Mouse (Mus musculus) embryonic facial prominence, embryonic 10.5 days (tissue): Measurements from ENCODE around the gene Ldlrad2. TPM values are rescaled to one million over a fixed set of nuclear protein-coding genes. Genes with fewer than 3 reads are reported as not detected.

ENCODE experiments used
- DNase-seq: peaks from one replicate; pipeline ENCODE4 v3.0.0-alpha.2; 2017; ENCODE audit warnings: low spot score
- H3K27ac ChIP-seq: fragments of 300-500 bp; sonication (generic); replicated peaks from 2 replicates; pipeline ENCODE4 v1.5.1; 2016; ENCODE audit warnings: mild to moderate bottlenecking
- H3K27me3 ChIP-seq: fragments of 300-500 bp; sonication (generic); replicated peaks from 2 replicates; pipeline ENCODE4 v1.6.1; 2016; ENCODE audit warnings: low read depth, mild to moderate bottlenecking; ENCODE audit not compliant: poor library complexity, severe bottlenecking
- H3K36me3 ChIP-seq: fragments of 300-500 bp; sonication (generic); replicated peaks from 2 replicates; pipeline ENCODE4 v1.6.1; 2016; ENCODE audit warnings: mild to moderate bottlenecking, moderate library complexity
- H3K4me1 ChIP-seq: fragments of 300-500 bp; sonication (generic); 2 replicates; pipeline ENCODE4 v1.6.1; 2016
- H3K4me3 ChIP-seq: fragments of 300-500 bp; sonication (generic); 2 replicates; pipeline ENCODE4 v1.5.1; 2016; ENCODE audit warnings: mild to moderate bottlenecking, moderate library complexity
- H3K9me3 ChIP-seq: fragments of 300-500 bp; sonication (generic); 2 replicates; pipeline ENCODE4 v1.6.1; 2016; ENCODE audit warnings: mild to moderate bottlenecking
- WGBS: fragments of 180-500 bp; shearing (Covaris S2); methylation state at CpG from one replicate; pipeline ENCODE4 v1.1.7; 2016; 5-methylcytosine and 5-hydroxymethylcytosine counted together
- polyA plus RNA-seq: library from polyadenylated mRNA; unstranded; fragments of >200 nt; fragmentation: Nextera tagmentation; extraction: Ambion mirVana; gene quantifications from 2 replicates; pipeline ENCODE4 v1.2.1, GENCODE M21; 2016

Ldlrad2 gene
- polyA plus RNA-seq = 0.55 TPM in 1 of 2 replicates, not detected in the other

DNA sequence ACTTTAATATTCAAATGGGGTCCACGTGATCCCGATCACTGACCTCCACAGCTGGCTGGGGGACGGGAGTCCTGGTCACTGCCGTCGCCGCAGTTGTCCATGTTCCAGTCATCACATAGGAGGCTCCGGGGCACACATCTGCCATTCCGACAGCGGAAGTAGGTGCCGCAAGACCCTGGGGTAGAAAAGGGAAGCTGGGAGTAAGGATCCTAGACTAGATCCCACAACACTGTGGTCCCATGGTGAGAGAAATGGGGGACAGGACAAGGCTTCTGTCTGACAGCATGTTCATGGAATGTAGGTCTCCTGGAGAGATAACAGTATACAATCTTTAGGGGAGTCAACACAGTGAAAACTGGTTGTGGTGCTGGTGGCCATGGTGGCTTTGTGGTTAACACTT lies at the start of gene Ldlrad2:
Ldlrad2 (minus strand) TSS at position 101 of the 400 bp plus-strand sequence.
- Histone ChIP-seq H3K9me3 (no peaks in the 10 kb centered on the region), H3K27ac (no peak within 1 kb of the TSS), H3K36me3 (peaks cover 24% of the 10 kb centered on the region), H3K4me3 (no peak within 1 kb of the TSS), H3K4me1 (peaks cover 7% of the 10 kb centered on the region), H3K27me3 (peaks cover 21% of the 10 kb centered on the region)
- WGBS = 89% methylated on average over 10 of the region's 10 CpGs
- DNase-seq = no peak

GRCm38 (mm10) chr4:137622847-137623246 lies 48.5 kb upstream of the Ldlrad2 start:
- no peaks in the 10 kb centered on the region for H3K27me3 ChIP-seq
- no peaks in the 10 kb centered on the region for H3K9me3 ChIP-seq
- H3K4me1 ChIP-seq = peaks cover 9% of the 10 kb centered on the region
- no peak for DNase-seq
- no peak overlapping the region for H3K27ac ChIP-seq
- H3K4me3 ChIP-seq = no peak overlapping the region
- H3K36me3 ChIP-seq = peaks cover 98% of the 10 kb centered on the region
- WGBS = 95% methylated on average over 8 of the region's 8 CpGs

DNA sequence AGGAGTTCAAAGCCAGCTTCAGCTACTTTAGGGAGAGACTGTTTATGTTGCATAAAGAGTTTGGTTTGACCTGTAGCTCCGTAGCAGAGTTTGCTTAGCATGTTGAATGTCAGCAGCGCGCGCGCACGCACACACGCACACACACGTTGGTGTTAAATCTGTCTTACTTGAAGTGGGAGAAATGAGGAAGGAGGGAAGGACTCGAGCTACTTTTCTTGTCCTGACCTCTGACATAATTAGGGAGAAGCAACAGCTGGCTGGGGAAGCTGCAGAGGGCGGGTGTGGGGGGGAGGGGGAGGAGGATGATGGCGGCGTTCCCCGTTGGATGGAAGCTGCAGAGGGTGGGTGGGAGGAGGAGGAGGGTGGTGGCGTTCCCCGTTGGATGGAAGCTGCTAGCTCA lies 35.9 kb upstream of the Ldlrad2 start:
- 86% methylated on average over 15 of the region's 15 CpGs for WGBS

DNA sequence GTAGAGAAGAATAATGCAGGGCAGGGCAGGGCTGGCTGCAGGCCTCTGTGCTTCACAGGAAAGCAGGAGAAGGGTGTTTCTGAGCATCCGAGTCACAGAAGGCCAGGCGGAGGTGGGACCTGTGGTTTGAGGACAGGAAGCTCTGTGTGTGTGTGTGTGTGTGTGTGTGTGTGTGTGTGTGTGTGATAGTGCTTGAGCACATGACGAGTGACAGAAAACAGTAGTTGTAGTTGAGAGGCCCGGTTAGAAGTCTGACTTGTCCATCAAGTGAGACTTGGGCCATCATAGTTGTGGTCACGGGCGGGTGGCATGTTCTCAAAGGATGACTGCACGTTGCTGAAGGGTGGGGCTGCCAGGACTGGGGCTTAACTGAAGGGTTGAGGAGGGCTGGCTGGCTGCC lies 35.3 kb upstream of the Ldlrad2 start:
- H3K36me3 ChIP-seq = peaks cover 100% of the 10 kb centered on the region
- no peaks in the 10 kb centered on the region for H3K9me3 ChIP-seq
- no peaks in the 10 kb centered on the region for H3K4me1 ChIP-seq
- no peak overlapping the region for H3K4me3 ChIP-seq
- H3K27ac ChIP-seq = no peak overlapping the region
- H3K27me3 ChIP-seq = no peaks in the 10 kb centered on the region
- WGBS = 90% methylated on average over 7 of the region's 7 CpGs
- no peak for DNase-seq

More for the DNA sequence above, 35.9 kb upstream of the Ldlrad2 start:
- Histone ChIP-seq H3K4me1 (no peaks in the 10 kb centered on the region), H3K9me3 (no peaks in the 10 kb centered on the region), H3K4me3 (no peak overlapping the region), H3K27ac (no peak overlapping the region), H3K36me3 (peaks cover 98% of the 10 kb centered on the region), H3K27me3 (no peaks in the 10 kb centered on the region)
- no peak for DNase-seq

DNA sequence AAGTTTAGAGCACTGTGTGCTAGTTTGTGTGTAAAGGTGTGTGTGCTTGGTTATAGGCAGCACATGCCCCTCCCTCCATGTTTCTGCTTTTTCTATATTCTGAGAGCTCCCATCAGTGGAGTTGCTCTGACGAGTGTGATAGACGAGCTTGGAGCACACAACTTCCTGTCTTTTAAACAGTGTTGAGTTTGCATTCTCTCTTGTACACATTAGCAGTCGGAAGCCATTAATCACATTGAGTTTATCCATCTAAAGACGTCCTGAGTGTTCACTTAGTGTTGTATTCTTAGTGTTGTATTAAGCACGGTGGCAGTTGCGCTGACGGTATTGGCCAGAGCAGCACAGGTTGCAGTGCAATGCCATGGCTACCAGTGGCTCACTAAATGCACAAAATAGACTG lies 34.9 kb upstream of the Ldlrad2 start:
- no peaks in the 10 kb centered on the region for H3K4me1 ChIP-seq
- no peak for DNase-seq
- peaks cover 100% of the 10 kb centered on the region for H3K36me3 ChIP-seq

GRCm38 (mm10) chr4:137607023-137607422 lies 32.7 kb upstream of the Ldlrad2 start:
- H3K27ac ChIP-seq = no peak overlapping the region
- peaks cover 79% of the 10 kb centered on the region for H3K36me3 ChIP-seq
- H3K4me1 ChIP-seq = no peaks in the 10 kb centered on the region
- 96% methylated on average over 2 of the region's 2 CpGs for WGBS
- H3K27me3 ChIP-seq = no peaks in the 10 kb centered on the region
- DNase-seq = no peak
- H3K4me3 ChIP-seq = no peak overlapping the region
- H3K9me3 ChIP-seq = no peaks in the 10 kb centered on the region

More for the DNA sequence above, 34.9 kb upstream of the Ldlrad2 start:
- WGBS = 92% methylated on average over 7 of the region's 7 CpGs
- no peak overlapping the region for H3K27ac ChIP-seq
- no peaks in the 10 kb centered on the region for H3K27me3 ChIP-seq
- no peak overlapping the region for H3K4me3 ChIP-seq
- H3K9me3 ChIP-seq = no peaks in the 10 kb centered on the region

- Histone ChIP-seq H3K4me1 (peaks cover 22% of the 10 kb centered on the region), H3K4me3 (no peak overlapping the region), H3K36me3 (peaks cover 48% of the 10 kb centered on the region), H3K9me3 (no peaks in the 10 kb centered on the region), H3K27me3 (no peaks in the 10 kb centered on the region), H3K27ac (no peak overlapping the region)
- 85% methylated on average over 11 of the region's 11 CpGs for WGBS
- no peak for DNase-seq
Measured at GRCm38 (mm10) chr4:137603449-137604171, 29.2 kb upstream of the Ldlrad2 start.

DNA sequence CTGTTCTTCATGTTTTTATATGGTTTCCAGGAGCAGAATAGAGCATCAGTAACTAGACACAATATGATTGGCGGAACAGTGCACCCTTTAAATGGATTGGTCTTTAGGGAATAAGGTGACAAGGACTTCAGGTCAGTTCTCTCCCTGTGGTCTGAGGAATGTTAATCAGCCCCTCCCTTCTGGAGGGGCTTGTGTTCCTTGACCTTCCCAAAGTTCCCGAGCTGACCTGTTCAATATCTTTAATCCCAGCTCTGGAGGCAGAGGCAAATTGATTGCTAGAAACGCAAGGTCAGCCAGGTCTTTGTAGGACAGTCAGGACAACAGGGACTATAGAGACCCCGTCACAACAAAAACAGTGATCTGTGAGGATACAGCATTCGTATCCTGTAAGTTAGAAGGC lies 24.2 kb upstream of the Ldlrad2 start:
- Histone ChIP-seq H3K4me1 (peaks cover 48% of the 10 kb centered on the region), H3K27ac (no peak overlapping the region), H3K9me3 (no peaks in the 10 kb centered on the region), H3K27me3 (no peaks in the 10 kb centered on the region), H3K36me3 (peaks cover 21% of the 10 kb centered on the region; the same call in 1 of the 2 replicates), H3K4me3 (no peak overlapping the region)
- 78% methylated on average over 5 of the region's 5 CpGs for WGBS
- DNase-seq = no peak

- 90% methylated on average over 4 of the region's 4 CpGs for WGBS
- Histone ChIP-seq H3K4me1 (peaks cover 51% of the 10 kb centered on the region), H3K27ac (no peak overlapping the region), H3K27me3 (no peaks in the 10 kb centered on the region), H3K36me3 (peaks cover 21% of the 10 kb centered on the region; the same call in 1 of the 2 replicates), H3K9me3 (no peaks in the 10 kb centered on the region), H3K4me3 (no peak overlapping the region)
- DNase-seq = no peak
Measured at GRCm38 (mm10) chr4:137597098-137597630, 22.8 kb upstream of the Ldlrad2 start.

- H3K9me3 ChIP-seq = no peaks in the 10 kb centered on the region
- H3K4me1 ChIP-seq = peaks cover 40% of the 10 kb centered on the region
- WGBS = 6% methylated on average over 40 of the region's 40 CpGs
- H3K27me3 ChIP-seq = no peaks in the 10 kb centered on the region
- peaks cover 18% of the 10 kb centered on the region; the same call in 1 of the 2 replicates for H3K36me3 ChIP-seq
- peak overlapping the region; percentile 88 for H3K4me3 ChIP-seq
- peak overlapping the region; percentile 97 for H3K27ac ChIP-seq
- no peak for DNase-seq
Measured at GRCm38 (mm10) chr4:137594496-137595270, 20.3 kb upstream of the Ldlrad2 start.

GRCm38 (mm10) chr4:137593601-137594495 lies 19.5 kb upstream of the Ldlrad2 start, which contains the start of gene Usp48:
Usp48 (plus strand) TSS chr4:137593755.
- Histone ChIP-seq H3K27ac (peak within 1 kb of the TSS; percentile 97), H3K4me1 (peaks cover 32% of the 10 kb centered on the region), H3K9me3 (no peaks in the 10 kb centered on the region), H3K36me3 (peaks cover 18% of the 10 kb centered on the region; the same call in 1 of the 2 replicates), H3K4me3 (peak within 1 kb of the TSS; percentile 88), H3K27me3 (no peaks in the 10 kb centered on the region)
- WGBS = under 1% methylated on average over 92 of the region's 92 CpGs
- peak; percentile 99 for DNase-seq

DNA sequence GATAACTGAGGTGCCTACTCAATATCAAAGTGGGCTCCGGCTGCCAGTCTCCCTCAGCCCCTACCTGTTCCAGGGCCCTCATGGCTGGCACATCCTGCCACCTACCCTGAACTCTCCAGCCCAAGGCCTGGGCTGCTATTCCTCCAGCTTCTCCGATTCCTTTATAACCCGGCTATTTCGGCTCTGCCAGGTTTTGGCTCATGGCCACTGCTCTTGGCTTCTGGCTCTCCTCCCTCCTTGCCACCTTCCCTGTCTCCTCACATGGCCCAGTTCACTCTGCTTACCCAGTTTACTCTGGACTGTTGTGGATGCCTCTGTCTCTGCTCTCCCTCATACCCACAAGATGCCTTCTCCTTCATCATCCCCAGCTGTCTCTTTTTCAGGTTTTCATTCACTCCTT lies 16.6 kb upstream of the Ldlrad2 start:
- Histone ChIP-seq H3K27ac (no peak overlapping the region), H3K36me3 (0 out of 2 replicates have a peak, but pooled peaks cover 3% of the 10 kb centered on the region), H3K27me3 (no peaks in the 10 kb centered on the region), H3K9me3 (no peaks in the 10 kb centered on the region), H3K4me3 (no peak overlapping the region), H3K4me1 (peaks cover 15% of the 10 kb centered on the region)
- no peak for DNase-seq
- WGBS = 91% methylated on average over 4 of the region's 4 CpGs
